Mouse (Mus musculus) olfactory bulb, adult 2 months (tissue): ENCODE measurements around the gene Ttc32.

Experiments
- CTCF ChIP-seq: fragments of 200-500 bp; IDR thresholded peaks from 2 replicates; pipeline ENCODE4 v1.5.1; 2012; ENCODE audit warnings: low read depth, mild to moderate bottlenecking, low read length, moderate library complexity; ENCODE audit not compliant: insufficient read depth
- POLR2A ChIP-seq: fragments of 200-500 bp; IDR thresholded peaks from 2 replicates; pipeline ENCODE4 v1.6.1; 2012; ENCODE audit warnings: mild to moderate bottlenecking, low read depth, low read length, moderate library complexity; ENCODE audit not compliant: insufficient read depth

DNA sequence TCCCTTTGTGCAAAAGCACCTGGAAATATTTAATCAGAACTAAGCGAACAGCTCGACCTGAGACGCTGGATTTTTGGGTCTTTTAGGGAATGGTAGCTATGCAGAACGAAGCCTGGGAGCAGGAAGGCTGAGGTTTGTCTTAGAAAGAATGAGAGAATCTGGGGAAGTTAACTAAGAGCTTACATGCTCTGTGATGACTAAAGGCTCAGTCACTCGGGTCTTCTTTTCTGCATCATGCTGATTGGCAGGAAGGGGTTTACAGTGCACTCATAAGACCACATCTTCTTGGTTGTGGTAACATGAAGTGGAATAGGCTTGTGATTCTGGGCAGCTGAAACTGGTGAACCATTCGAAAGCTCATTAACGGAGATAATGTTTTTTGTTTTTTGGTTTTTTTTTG, 60.4 kb downstream of the Ttc32 start:
- TF ChIP-seq CTCF (no peak), POLR2A (no peak)
